Mouse (Mus musculus) ES-Bruce4 (cell line): ENCODE results near the gene Ap3d1. TPM values are rescaled to one million over a fixed set of nuclear protein-coding genes. Genes with fewer than 3 reads are reported as not detected.

Experiments used
- H3K27ac ChIP-seq: 2 replicates; pipeline ENCODE4 v1.5.1; 2012; ENCODE audit warnings: low read length, inconsistent platforms; ENCODE audit not compliant: insufficient read depth
- H3K27me3 ChIP-seq: 2 replicates; pipeline ENCODE4 v1.6.1; 2012; ENCODE audit warnings: mild to moderate bottlenecking, low read length, inconsistent platforms; ENCODE audit not compliant: control insufficient read depth, poor library complexity, insufficient read depth, severe bottlenecking
- H3K36me3 ChIP-seq: 2 replicates; pipeline ENCODE4 v1.6.1; 2012; ENCODE audit warnings: inconsistent platforms, mild to moderate bottlenecking, low read length, moderate library complexity; ENCODE audit not compliant: control insufficient read depth, poor library complexity, insufficient read depth, severe bottlenecking
- H3K4me1 ChIP-seq: one replicate; pipeline ENCODE4 v1.8.1; 2011; ENCODE audit warnings: low read length; ENCODE audit not compliant: control insufficient read depth, insufficient read depth
- H3K4me3 ChIP-seq: 2 replicates; pipeline ENCODE4 v1.5.1; 2011; ENCODE audit warnings: low read depth, mild to moderate bottlenecking, low read length
- H3K9ac ChIP-seq: 2 replicates; pipeline ENCODE4 v1.6.1; 2012; ENCODE audit warnings: low read depth, mild to moderate bottlenecking, inconsistent platforms; ENCODE audit not compliant: poor library complexity, severe bottlenecking
- H3K9me3 ChIP-seq: replicated peaks from 2 replicates; pipeline ENCODE4 v1.6.1; 2012; ENCODE audit warnings: mild to moderate bottlenecking, low read length, inconsistent platforms; ENCODE audit not compliant: control insufficient read depth, poor library complexity, insufficient read depth, severe bottlenecking
- CTCF ChIP-seq: IDR thresholded peaks from one replicate; pipeline ENCODE4 v1.8.1; 2011; ENCODE audit warnings: low read depth, low read length
- EP300 ChIP-seq: IDR thresholded peaks from 2 replicates; pipeline ENCODE4 v1.6.1; 2011; ENCODE audit warnings: low read depth, low read length; ENCODE audit not compliant: insufficient read depth
- POLR2A ChIP-seq: IDR thresholded peaks from one replicate; pipeline ENCODE4 v1.8.1; 2011; ENCODE audit warnings: low read length; ENCODE audit not compliant: insufficient read depth
- polyA plus RNA-seq: library from polyadenylated mRNA; stranded (reverse); fragments of >200 nt; gene quantifications from 2 replicates; pipeline ENCODE4 v1.2.4, GENCODE M21; 2011; ENCODE audit warnings: low read depth; ENCODE audit not compliant: missing spikeins, insufficient read depth, insufficient read length

The Ap3d1 gene
- 53.8 and 55.2 TPM in 2 replicates for polyA plus RNA-seq

- Histone ChIP-seq H3K36me3 (no peaks in the 10 kb centered on the region), H3K27ac (no peak within 1 kb of the TSS), H3K4me1 (no peaks in the 10 kb centered on the region), H3K9ac (peak within 1 kb of the TSS; percentile 84), H3K27me3 (no peaks in the 10 kb centered on the region), H3K4me3 (peak within 1 kb of the TSS; percentile 87), H3K9me3 (no peaks in the 10 kb centered on the region)
- TF ChIP-seq CTCF (no peak), EP300 (no peak), POLR2A (no peak)
These were observed at the start of gene Ap3d1 for GRCm38 (mm10) chr10:80742180-80742978. Gene Ap3d1, minus strand, starts transcription at chr10:80742264.

GRCm38 (mm10) chr10:80791476-80792174, 49.6 kb upstream of the Ap3d1 start:
- TF ChIP-seq EP300 (no peak), CTCF (no peak), POLR2A (no peak)
- peaks cover 13% of the 10 kb centered on the region for H3K36me3 ChIP-seq

GRCm38 (mm10) chr10:80790761-80791404, 48.8 kb upstream of the Ap3d1 start:
- Histone ChIP-seq H3K9me3 (no peaks in the 10 kb centered on the region), H3K36me3 (peaks cover 17% of the 10 kb centered on the region), H3K27ac (no peak overlapping the region), H3K27me3 (no peaks in the 10 kb centered on the region), H3K4me1 (peaks cover 2% of the 10 kb centered on the region), H3K4me3 (no peak overlapping the region), H3K9ac (no peak overlapping the region)
- TF ChIP-seq CTCF (no peak), POLR2A (no peak)

More at GRCm38 (mm10) chr10:80791476-80792174, 49.6 kb upstream of the Ap3d1 start:
- Histone ChIP-seq H3K27me3 (no peaks in the 10 kb centered on the region), H3K4me1 (peaks cover 2% of the 10 kb centered on the region), H3K4me3 (peak overlapping the region; percentile 19), H3K9ac (peak overlapping the region; percentile 9; the same call in 1 of the 2 replicates), H3K27ac (no peak overlapping the region), H3K9me3 (no peaks in the 10 kb centered on the region)

GRCm38 (mm10) chr10:80787517-80787916, 45.5 kb upstream of the Ap3d1 start:
- Histone ChIP-seq H3K9ac (no peak overlapping the region), H3K4me1 (no peaks in the 10 kb centered on the region), H3K27me3 (no peaks in the 10 kb centered on the region), H3K9me3 (no peaks in the 10 kb centered on the region), H3K36me3 (peaks cover 42% of the 10 kb centered on the region), H3K4me3 (no peak overlapping the region), H3K27ac (no peak overlapping the region)
- TF ChIP-seq POLR2A (no peak), CTCF (no peak)

GRCm38 (mm10) chr10:80785963-80786362, 43.9 kb upstream of the Ap3d1 start:
- TF ChIP-seq CTCF (no peak), EP300 (no peak), POLR2A (no peak)
- H3K27ac ChIP-seq: no peak overlapping the region
- no peak overlapping the region for H3K4me3 ChIP-seq
- H3K27me3 ChIP-seq: no peaks in the 10 kb centered on the region
- no peaks in the 10 kb centered on the region for H3K9me3 ChIP-seq
- H3K36me3 ChIP-seq: peaks cover 46% of the 10 kb centered on the region
- no peaks in the 10 kb centered on the region for H3K4me1 ChIP-seq
- H3K9ac ChIP-seq: no peak overlapping the region
